Mouse (Mus musculus) activated CD4-positive, CD25-positive, alpha-beta regulatory T cell, adult 9 weeks (primary cell): Measurements from ENCODE around the gene Aimp2. TPM values are rescaled to one million over a fixed set of nuclear protein-coding genes. Genes with fewer than 3 reads are reported as not detected.

Source experiments
- polyA plus RNA-seq: library from polyadenylated mRNA; unstranded; fragments of 100-300 nt; shearing (Covaris generic); gene quantifications from one replicate; pipeline ENCODE4 v1.2.1, GENCODE M21; 2017

Aimp2 gene
- polyA plus RNA-seq: 56.0 TPM

GRCm38 (mm10) chr5:143909417-143910400 is at the start of gene Aimp2, which contains the start of gene Pms2:
Aimp2 (minus strand) TSS chr5:143909847.
Pms2 (plus strand) TSS chr5:143909964.

GRCm38 (mm10) chr5:143932831-143933230 is 23.2 kb upstream of the Aimp2 start, which contains the start of gene Rsph10b:
Rsph10b (plus strand) TSS chr5:143933035.

GRCm38 (mm10) chr5:143927875-143928274 is 18.2 kb upstream of the Aimp2 start, which contains the start of gene Gm42421:
Gm42421 (plus strand) TSS chr5:143928175.

GRCm38 (mm10) chr5:143897635-143898330 is 11.9 kb downstream of the Aimp2 start, which contains the start of gene Ankrd61:
Ankrd61 (minus strand) TSS chr5:143897685.

Other genes with a start within 250 kb of the Aimp2 start
- 14.2 TPM for gene Usp42, start 177.6 kb downstream of the Aimp2 start, polyA plus RNA-seq
- 65.0 TPM for gene Eif2ak1, start 92.1 kb downstream of the Aimp2 start, polyA plus RNA-seq
- 0.32 TPM for gene Ankrd61, start 12.2 kb downstream of the Aimp2 start, polyA plus RNA-seq
- 36.7 TPM for gene Pms2, start 117 bp upstream of the Aimp2 start, polyA plus RNA-seq
- 0.61 TPM for gene Gm42421, start 18.3 kb upstream of the Aimp2 start, polyA plus RNA-seq
- gene Rsph10b, start 23.2 kb upstream of the Aimp2 start, polyA plus RNA-seq: 0.82 TPM
- 54.9 TPM for gene Ccz1, start 105.0 kb upstream of the Aimp2 start, polyA plus RNA-seq
- not detected for gene Ocm, start 116.8 kb upstream of the Aimp2 start, polyA plus RNA-seq
- 3.6 TPM for gene Lmtk2, start 190.6 kb upstream of the Aimp2 start, polyA plus RNA-seq